Mouse (Mus musculus) pancreas, adult 10 weeks (tissue): ENCODE data around the gene Cisd2. TPM values are rescaled to one million over a fixed set of nuclear protein-coding genes. Genes with fewer than 3 reads are reported as not detected.

Experiments
- polyA plus RNA-seq: library from polyadenylated mRNA; stranded (reverse); fragments of 350-450 nt; fragmentation: Illumina TruSeq; extraction: RNeasy Lipid Tissue Mini Kit (QIAGEN cat#74804); gene quantifications from one replicate; pipeline ENCODE4 v1.2.3, GENCODE M21; 2015; ENCODE audit warnings: low read depth, low replicate concordance; ENCODE audit not compliant: insufficient read depth

The Cisd2 gene
- polyA plus RNA-seq = 7.0 TPM

DNA sequence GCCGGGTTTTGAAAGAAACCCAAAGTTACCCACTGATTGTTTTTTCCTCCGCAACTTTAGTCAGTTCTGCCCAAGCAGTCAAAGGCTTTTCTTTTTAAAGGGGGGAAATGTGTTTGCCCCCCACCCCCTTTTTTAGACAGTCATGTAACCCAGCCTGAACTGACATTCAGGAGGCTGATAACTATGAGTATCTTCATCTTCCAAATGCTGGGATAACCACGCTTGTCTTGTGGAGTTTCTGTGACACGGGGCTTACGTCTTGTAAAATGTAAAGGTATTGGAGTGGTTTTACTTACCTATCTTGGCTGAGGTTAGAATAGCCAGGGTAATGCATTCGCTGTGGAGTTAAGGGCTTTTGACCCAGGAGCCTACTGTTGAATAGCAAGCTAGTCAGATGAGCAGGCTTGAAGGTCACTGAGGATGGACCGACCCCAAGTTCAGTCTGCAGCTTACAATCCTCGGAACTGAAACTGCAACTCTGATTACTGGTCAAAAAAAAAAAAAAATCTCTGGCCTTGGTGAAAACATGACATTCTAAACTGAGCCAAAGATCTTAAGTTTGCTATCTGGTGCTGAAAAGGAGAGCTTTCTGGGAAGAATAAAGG is at the start of gene Cisd2:
Gene Cisd2, minus strand, starts transcription at position 318 of the 605 bp plus-strand sequence.

GRCm38 (mm10) chr3:135437758-135438495 is 14.2 kb upstream of the Cisd2 start, which contains the start of gene Ube2d3:
TSS of gene Ube2d3 (plus strand) at chr3:135438149.

Other genes with a start within 250 kb of the Cisd2 start
- gene Cenpe, start 211.4 kb downstream of the Cisd2 start, polyA plus RNA-seq = 0.17 TPM
- gene Bdh2, start 142.7 kb downstream of the Cisd2 start, polyA plus RNA-seq = 1.5 TPM
- gene Slc9b2, start 116.2 kb downstream of the Cisd2 start, polyA plus RNA-seq = 0.85 TPM
- not detected for gene Slc9b1, start 75.9 kb downstream of the Cisd2 start, polyA plus RNA-seq
- gene Ube2d3, start 14.2 kb upstream of the Cisd2 start, polyA plus RNA-seq = 40.4 TPM
- 6.2 TPM for gene Manba, start 61.7 kb upstream of the Cisd2 start, polyA plus RNA-seq